Mouse (Mus musculus) liver, embryonic 14.5 days (tissue): ENCODE measurements around the gene Vav3.

Source experiments
- CTCF ChIP-seq: IDR thresholded peaks from 2 replicates; pipeline ENCODE4 v1.5.1; 2016; ENCODE audit warnings: antibody characterized with exemption, low read depth, control low read depth
- EP300 ChIP-seq: IDR thresholded peaks from 2 replicates; pipeline ENCODE4 v1.6.1; 2016; ENCODE audit warnings: antibody characterized with exemption, low read depth

DNA sequence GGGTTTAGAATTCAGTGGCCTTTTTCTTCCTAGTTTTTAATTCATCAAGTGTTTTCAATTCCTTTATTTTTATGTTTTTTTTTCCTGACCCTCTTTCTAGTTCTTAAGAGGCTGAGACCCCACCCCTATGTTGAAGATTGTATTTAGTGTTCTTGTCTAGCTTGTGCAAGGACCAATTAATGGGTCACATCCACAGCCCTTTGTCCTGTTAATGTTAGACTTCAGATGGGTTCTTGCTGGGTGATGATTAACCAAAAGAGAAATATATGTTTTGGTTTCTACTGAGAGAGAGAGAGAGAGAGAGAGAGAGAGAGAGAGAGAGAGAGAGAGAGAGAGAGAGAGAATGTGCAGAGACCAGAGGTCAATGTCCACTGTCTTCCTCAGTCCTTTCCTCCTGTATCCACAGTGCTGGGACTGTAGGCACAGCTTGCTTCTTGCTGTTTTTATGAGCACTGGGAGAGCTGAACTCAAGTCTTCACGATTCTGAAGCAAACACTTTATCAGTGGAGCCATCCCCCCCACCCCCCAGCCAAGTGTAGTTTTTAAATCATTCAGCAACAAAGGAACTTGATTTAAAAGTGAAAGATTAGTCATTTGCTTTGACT lies 130.3 kb downstream of the Vav3 start:
- TF ChIP-seq CTCF (no peak), EP300 (no peak)
